Mouse (Mus musculus) heart, embryonic 14.5 days (tissue): ENCODE results near the gene Kctd11. TPM values are rescaled to one million over a fixed set of nuclear protein-coding genes. Genes with fewer than 3 reads are reported as not detected.
"Not testable (repeated sequence)": the region's sequence is repeated elsewhere in the genome, so short reads cannot be mapped to it uniquely, and the experiment has no call there.

Source experiments
- ATAC-seq: fragments of 200-750 bp; cut with Nextera tagmentation; 2 replicates; pipeline ENCODE4 v1.8.0; 2017; ENCODE audit warnings: low read depth, moderate TSS enrichment; ENCODE audit not compliant: insufficient number of reproducible peaks, insufficient read depth, low FRiP score
- H3K27ac ChIP-seq, 2 experiments: fragments of 200-500 bp in 1 of 2; fragments of 300-500 bp in 1 of 2; sonication (generic) in 1 of 2; replicated peaks in 1 of 2; 2 replicates each; pipeline ENCODE4 v1.5.1; 2012 to 2014; ENCODE audit warnings: low read depth in 2 of 2, low read length in 2 of 2, control low read depth in 1 of 2, mild to moderate bottlenecking in 1 of 2, mixed read lengths in 1 of 2; ENCODE audit not compliant: control insufficient read depth in 1 of 2, insufficient read depth in 1 of 2
- H3K27me3 ChIP-seq: fragments of 300-500 bp; sonication (generic); 2 replicates; pipeline ENCODE4 v1.6.1; 2014; ENCODE audit warnings: mild to moderate bottlenecking, low read length, control low read depth; ENCODE audit not compliant: control insufficient read depth, insufficient read depth
- H3K36me3 ChIP-seq: fragments of 300-500 bp; sonication (generic); 2 replicates; pipeline ENCODE4 v1.6.1; 2014; ENCODE audit warnings: mild to moderate bottlenecking, control low read depth, low read length, mixed read lengths; ENCODE audit not compliant: control insufficient read depth, insufficient read depth
- H3K4me1 ChIP-seq, 2 experiments: fragments of 200-500 bp in 1 of 2; fragments of 300-500 bp in 1 of 2; sonication (generic) in 1 of 2; 2 replicates each; pipeline ENCODE4 v1.6.1; 2012 to 2014; ENCODE audit warnings: low read length in 2 of 2, control low read depth in 1 of 2, mixed read lengths in 1 of 2; ENCODE audit not compliant: control insufficient read depth in 2 of 2, insufficient read depth in 2 of 2
- H3K4me2 ChIP-seq: fragments of 300-500 bp; sonication (generic); 2 replicates; pipeline ENCODE4 v1.6.1; 2014; ENCODE audit warnings: mild to moderate bottlenecking, low read length
- H3K4me3 ChIP-seq, 2 experiments: fragments of 200-500 bp in 1 of 2; fragments of 300-500 bp in 1 of 2; sonication (generic) in 1 of 2; 2 replicates each; pipeline ENCODE4 v1.5.1; 2012 to 2014; ENCODE audit warnings: low read length in 2 of 2, mild to moderate bottlenecking in 2 of 2, control low read depth in 1 of 2, low read depth in 1 of 2, moderate library complexity in 1 of 2; ENCODE audit not compliant: control insufficient read depth in 1 of 2, insufficient read depth in 1 of 2
- H3K9ac ChIP-seq: fragments of 300-500 bp; sonication (generic); 2 replicates; pipeline ENCODE4 v1.6.1; 2014; ENCODE audit warnings: mild to moderate bottlenecking, low read length
- H3K9me3 ChIP-seq: fragments of 300-500 bp; sonication (generic); 2 replicates; pipeline ENCODE4 v1.6.1; 2016; ENCODE audit warnings: low read length, control low read depth; ENCODE audit not compliant: control insufficient read depth
- WGBS: fragments of 180-500 bp; shearing (Covaris S2); extraction: QIAGEN DNeasy Blood & Tissue Kit; methylation state at CpG from one replicate; pipeline ENCODE4 v1.1.7; 2014; 5-methylcytosine and 5-hydroxymethylcytosine counted together
- polyA plus RNA-seq: library from polyadenylated mRNA; unstranded; fragments of >200 nt; fragmentation: Nextera tagmentation; extraction: Ambion mirVana; gene quantifications from 2 replicates; pipeline ENCODE4 v1.2.1, GENCODE M21; 2014

The Kctd11 gene
- polyA plus RNA-seq, 1 experiment from 2014 or later: 2.8 TPM

DNA sequence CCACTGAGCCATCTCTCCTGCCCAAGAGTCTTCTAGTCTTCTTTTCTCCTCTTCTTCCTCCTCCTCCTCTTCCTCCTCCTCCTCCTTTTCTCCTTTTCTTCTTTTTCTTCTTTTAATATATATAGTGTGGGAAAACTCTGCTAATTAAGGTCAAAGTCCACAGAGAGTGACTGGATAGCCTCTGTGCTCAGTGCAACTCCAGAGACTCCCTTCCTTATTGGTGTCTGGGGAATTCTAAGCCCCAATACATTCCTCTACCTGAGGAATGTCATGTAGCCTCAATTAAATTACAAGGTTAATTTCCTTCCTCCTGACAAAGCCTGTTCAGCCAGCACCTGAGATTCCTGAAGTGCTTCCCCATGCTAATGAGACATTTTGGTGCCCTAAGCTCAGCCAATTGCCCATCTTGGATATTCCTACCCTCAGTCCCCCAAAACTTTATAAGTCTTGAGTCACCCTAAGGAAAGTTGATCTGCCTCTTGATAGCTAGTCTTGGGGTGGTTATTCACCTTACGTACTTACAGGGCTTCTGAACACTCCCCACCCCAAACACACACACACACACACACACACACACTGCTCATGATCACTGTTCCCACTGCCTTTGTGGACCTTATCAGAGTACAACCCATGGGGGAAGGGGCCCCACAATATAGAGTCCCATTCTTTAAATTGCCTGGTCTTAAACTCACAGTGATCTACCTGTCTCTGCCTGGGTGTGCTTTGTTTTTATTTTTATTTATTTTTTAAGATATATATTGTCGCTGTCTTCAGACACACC, 10.7 kb downstream of the Kctd11 start:
- Histone ChIP-seq H3K27ac (no peak overlapping the region), H3K27me3 (no peaks in the 10 kb centered on the region), H3K4me2 (no peak overlapping the region), H3K9ac (no peak overlapping the region), H3K36me3 (no peaks in the 10 kb centered on the region), H3K4me1 (peaks cover 0 to 2% of the 10 kb centered on the region in 2 experiments; a peak in 1 of 4 replicates), H3K9me3 (no peaks in the 10 kb centered on the region), H3K4me3 (no peak overlapping the region)
- WGBS: 92% methylated on average over 2 of the region's 2 CpGs
- no peak for ATAC-seq

DNA sequence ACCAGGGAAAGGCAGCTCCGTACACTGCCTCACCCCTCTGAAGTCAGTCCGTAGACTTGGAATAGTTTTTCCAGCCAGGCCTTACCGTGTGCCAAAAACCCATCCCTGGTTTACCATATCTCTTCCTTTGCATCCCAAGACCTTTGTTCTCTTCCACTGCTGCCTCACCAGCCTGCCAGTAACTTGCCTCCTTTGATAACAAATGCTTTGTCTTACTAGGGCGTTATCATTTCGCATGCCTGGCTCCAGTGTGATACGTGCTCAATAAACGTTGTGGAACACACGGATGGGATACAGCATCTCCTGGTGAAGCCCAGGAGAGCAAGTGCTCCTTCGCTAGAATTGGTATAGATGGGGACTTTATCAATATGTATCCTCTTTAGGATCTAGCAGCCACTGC, 13.9 kb downstream of the Kctd11 start:
- Histone ChIP-seq H3K4me2 (no peak overlapping the region), H3K36me3 (no peaks in the 10 kb centered on the region), H3K4me1 (peaks cover 2 to 5% of the 10 kb centered on the region in 2 experiments; a peak in 3 of 4 replicates), H3K9ac (no peak overlapping the region), H3K27me3 (no peaks in the 10 kb centered on the region), H3K27ac (no peak overlapping the region), H3K9me3 (no peaks in the 10 kb centered on the region), H3K4me3 (no peak overlapping the region)
- no peak for ATAC-seq
- WGBS: 36% methylated on average over 9 of the region's 9 CpGs

DNA sequence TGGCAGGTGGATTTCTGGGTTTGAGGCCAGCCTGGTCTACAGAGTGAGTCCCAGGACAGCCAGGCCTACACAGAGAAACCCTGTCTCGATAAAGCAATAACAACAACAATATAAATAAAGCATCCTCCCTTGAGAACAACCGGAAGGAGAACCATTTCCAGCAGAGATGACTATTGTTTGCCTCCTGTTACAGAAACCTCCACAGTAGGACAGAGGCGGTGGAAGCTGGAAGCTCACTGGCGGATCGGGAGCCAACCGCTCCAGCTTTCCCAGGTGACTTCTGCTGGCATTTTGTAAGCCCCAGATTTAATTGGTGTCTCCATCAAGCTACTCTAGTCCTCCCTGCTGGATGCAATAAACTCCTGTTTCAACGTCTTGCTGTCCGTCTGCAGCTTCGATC, 15.6 kb downstream of the Kctd11 start:
- Histone ChIP-seq H3K4me1 (peaks cover 2 to 5% of the 10 kb centered on the region in 2 experiments; a peak in 3 of 4 replicates), H3K9me3 (no peaks in the 10 kb centered on the region), H3K36me3 (no peaks in the 10 kb centered on the region), H3K27me3 (no peaks in the 10 kb centered on the region), H3K9ac (no peak overlapping the region), H3K27ac (no peak overlapping the region), H3K4me3 (no peak overlapping the region), H3K4me2 (no peak overlapping the region)
- ATAC-seq: no peak
- WGBS: 86% methylated on average over 9 of the region's 9 CpGs

DNA sequence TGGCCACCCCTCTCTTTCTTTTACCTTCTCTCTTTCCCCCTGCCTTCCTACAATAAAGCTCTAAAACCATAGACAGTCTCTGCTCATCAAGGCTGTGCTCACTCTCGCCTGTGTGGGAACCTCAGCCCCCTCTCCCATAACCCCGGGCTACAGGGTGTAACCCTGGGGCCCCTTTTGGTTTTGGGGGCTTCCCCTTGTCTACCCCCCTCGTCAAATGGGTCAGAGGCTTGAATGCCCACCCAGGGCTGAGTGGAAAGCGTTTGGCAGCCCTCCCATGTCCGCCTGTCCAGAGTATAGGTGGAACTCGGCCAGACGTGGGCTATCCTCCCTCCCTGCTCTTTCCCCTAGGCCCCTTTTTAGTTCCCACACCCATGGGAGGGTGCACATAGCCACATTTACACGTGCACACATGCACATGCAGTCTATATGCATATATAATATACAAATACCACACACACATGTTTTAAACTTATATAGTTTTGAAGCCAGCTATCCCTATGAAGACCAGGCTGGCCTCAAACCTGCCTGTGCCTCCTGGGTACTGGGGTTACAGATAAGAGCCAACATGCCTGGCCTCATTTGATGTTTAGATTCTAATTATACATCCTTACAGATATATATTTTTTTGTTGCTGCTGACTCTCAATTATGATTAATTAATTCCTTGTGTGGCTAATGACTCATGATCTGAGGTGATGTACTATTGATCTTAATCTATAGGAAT, 16.9 kb downstream of the Kctd11 start:
- Histone ChIP-seq H3K9ac (no peak overlapping the region), H3K9me3 (no peaks in the 10 kb centered on the region), H3K4me2 (no peak overlapping the region), H3K27ac (peak overlapping the region in 1 of 2 experiments; percentile 53; a peak in 1 of 4 replicates), H3K27me3 (no peaks in the 10 kb centered on the region), H3K4me1 (peaks cover 2 to 5% of the 10 kb centered on the region in 2 experiments; a peak in 3 of 4 replicates), H3K36me3 (no peaks in the 10 kb centered on the region), H3K4me3 (no peak overlapping the region)
- ATAC-seq: no peak
- WGBS: 46% methylated on average over 8 of the region's 8 CpGs

DNA sequence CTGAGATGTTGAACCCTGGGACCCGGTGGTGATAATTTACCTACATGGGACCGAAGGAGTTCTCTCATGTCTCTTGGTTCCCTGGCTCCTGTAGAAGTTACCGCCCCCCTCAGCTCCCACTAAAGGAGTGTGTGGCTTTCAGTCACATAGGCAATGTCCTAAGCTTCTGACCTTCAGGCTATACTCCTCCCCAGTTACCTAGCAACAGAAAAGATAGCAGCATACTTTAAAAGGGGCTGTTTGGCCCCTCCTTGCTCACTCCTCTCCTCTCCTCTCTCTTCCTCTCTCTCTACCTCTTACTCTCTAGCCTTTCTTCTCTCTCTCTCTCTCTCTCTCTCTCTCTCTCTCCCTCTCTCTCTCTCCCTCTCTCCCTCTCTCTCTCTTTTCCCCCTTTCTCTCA, 17.5 kb downstream of the Kctd11 start:
- H3K9ac ChIP-seq, H3K4me2 ChIP-seq, H3K36me3 ChIP-seq, H3K4me1 ChIP-seq, ATAC-seq, H3K4me3 ChIP-seq, H3K9me3 ChIP-seq, H3K27me3 ChIP-seq: not testable (repeated sequence)
- H3K27ac ChIP-seq: peak overlapping the region in 1 of 2 experiments; percentile 53; a peak in 2 of 4 replicates
- 65% methylated on average over 3 of the region's 3 CpGs for WGBS

DNA sequence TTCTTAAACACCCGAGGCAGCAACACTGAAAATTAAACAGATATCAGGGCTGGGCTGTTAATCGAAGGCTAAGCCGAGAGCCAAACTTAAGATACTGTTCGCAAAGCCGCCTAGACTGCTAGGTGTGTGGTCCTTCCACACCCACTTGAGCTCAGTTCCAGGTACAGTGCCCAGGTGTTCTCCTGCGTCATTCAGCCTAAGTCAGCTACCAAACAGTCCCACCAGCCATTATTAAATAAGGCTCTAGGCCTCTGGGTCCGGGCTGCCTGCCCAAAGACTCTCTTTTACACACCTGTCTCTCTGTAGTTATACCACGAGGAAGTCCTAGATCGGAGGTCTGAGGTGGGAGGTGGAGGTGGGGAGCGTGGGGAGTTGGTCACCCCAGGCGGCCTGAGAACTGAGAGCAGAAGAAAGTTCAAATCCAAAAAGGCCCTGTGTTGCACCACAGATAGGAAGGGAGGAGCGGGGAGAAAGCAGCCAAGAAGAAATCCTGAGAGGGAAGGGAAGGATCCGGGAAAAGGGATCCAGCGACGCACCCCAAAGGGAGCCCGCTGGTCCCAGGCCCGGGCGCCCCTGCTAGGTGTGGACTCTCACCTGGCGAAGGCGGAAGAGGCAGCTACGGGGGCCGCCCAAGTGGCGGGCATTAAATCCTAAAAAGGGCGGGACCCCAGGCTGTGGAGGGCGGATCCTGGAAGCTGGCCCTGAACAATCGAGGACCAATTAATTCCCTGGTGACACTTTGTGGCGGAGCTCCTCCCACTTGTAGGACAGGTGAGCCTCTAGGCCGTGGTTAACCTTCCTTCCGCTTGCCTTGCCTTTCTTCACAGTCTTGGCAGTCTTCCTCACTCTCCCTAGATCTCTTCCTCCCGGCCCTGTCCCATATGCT, 22.9 kb downstream of the Kctd11 start, which contains the start of gene Tnk1:
Gene Tnk1, minus strand, starts transcription at position 618 of the 886 bp plus-strand sequence.
- Histone ChIP-seq H3K36me3 (no peaks in the 10 kb centered on the region), H3K4me1 (peaks cover 4 to 6% of the 10 kb centered on the region in 2 experiments; a peak in 2 of 4 replicates), H3K27ac (no peak within 1 kb of the TSS), H3K4me3 (no peak within 1 kb of the TSS), H3K9ac (no peak within 1 kb of the TSS), H3K4me2 (no peak within 1 kb of the TSS), H3K9me3 (no peaks in the 10 kb centered on the region), H3K27me3 (peaks cover 17% of the 10 kb centered on the region)
- 27% methylated on average over 30 of the region's 30 CpGs for WGBS
- no peak for ATAC-seq

DNA sequence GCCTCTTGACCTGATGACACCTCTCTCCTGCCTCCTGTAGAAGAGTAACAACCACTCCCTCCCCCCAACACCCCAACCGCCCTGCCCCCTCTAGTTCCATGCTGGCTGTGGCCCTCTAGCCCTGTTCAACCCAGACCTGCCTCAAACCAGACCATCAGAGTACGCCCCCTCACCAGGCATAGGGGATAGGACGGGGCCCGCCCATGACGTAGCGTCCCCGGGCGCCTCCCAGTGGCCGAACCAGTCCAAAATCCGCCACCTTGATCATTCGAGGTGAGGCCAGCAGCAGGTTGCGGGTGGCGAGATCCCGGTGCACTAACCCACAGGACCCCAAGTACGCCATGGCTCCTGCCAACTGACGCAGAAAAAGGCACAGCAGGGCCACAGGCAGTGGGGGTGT, 25.9 kb downstream of the Kctd11 start:
- Histone ChIP-seq H3K9ac (no peak overlapping the region), H3K27me3 (peaks cover 17% of the 10 kb centered on the region), H3K36me3 (peaks cover 15% of the 10 kb centered on the region), H3K27ac (no peak overlapping the region), H3K4me3 (no peak overlapping the region), H3K9me3 (no peaks in the 10 kb centered on the region), H3K4me1 (peaks cover 4 to 6% of the 10 kb centered on the region in 2 experiments; a peak in 2 of 4 replicates), H3K4me2 (0 out of 2 replicates have a peak overlapping the region, but pooled peaks have one; percentile 6)
- 19% methylated on average over 16 of the region's 16 CpGs for WGBS
- no peak for ATAC-seq
